Mouse (Mus musculus): ENCODE measurements around the gene Samd10. TPM values are rescaled to one million over a fixed set of nuclear protein-coding genes. Genes with fewer than 3 reads are reported as not detected.

Gene Samd10
- polyA plus RNA-seq, 1 experiment, result 0.67 TPM

DNA sequence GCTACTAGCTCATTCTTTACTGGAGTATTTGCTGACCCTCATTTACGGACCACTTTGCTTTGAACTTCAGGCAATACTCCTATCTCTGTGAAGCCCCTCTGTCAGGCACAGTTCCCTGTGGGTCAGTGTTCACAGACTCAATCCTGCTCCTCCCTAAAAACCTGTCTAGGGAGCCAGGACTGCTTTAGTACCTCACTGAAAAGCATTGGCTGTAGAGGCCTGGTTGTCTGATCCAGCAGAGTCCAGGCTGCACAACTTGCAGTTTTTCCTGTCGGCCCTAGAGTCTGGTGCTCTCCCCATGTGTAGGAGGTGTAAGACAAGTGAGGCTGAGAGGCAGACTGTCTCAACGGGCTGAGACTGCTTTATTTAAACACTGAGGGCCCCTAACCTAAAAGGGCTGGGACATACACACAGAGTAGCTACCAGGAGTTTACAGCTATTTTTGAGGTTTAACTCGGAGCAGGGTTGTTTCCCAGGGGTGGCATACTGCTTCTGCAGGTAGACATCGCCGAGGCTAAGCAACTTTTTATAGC, 1.3 kb upstream of the Samd10 start:
- Histone ChIP-seq H3K4me2 (ENCODE audit: low read depth) (peak overlapping the region; percentile 89), H3K4me3 (peak overlapping the region; percentile 87), H3K79me2 (ENCODE audit: control insufficient read depth, insufficient read depth) (peaks cover 35% of the 10 kb centered on the region), H3K36me3 (ENCODE audit: control insufficient read depth, insufficient read depth) (no peaks in the 10 kb centered on the region), H3K27me3 (ENCODE audit: control insufficient read depth, insufficient read depth, insufficient read length) (no peaks in the 10 kb centered on the region), H3ac (ENCODE audit: control insufficient read depth, insufficient read length) (peak overlapping the region; percentile 69)
- TF ChIP-seq POLR2A (IDR thresholded peaks at IDR 0.05; ENCODE audit: insufficient read length, low read depth) (no peak), USF1 (IDR thresholded peaks at IDR 0.05; ENCODE audit: low read depth) (no peak), MYOG (IDR thresholded peaks at IDR 0.05; ENCODE audit: control insufficient read depth in 1 of 3, insufficient read depth in 1 of 3, insufficient read length in 2 of 3, low read depth in 2 of 3) (no peak), MAX (IDR thresholded peaks at IDR 0.05; ENCODE audit: low read depth) (no peak), CEBPB (IDR thresholded peaks at IDR 0.05; ENCODE audit: insufficient read depth, poor library complexity, severe bottlenecking) (no peak), SRF (IDR thresholded peaks at IDR 0.05; ENCODE audit: control insufficient read depth, insufficient read length, low read depth) (no peak), TCF12 (IDR thresholded peaks at IDR 0.05; ENCODE audit: insufficient read depth, poor library complexity, severe bottlenecking) (no peak), MYOD1 (IDR thresholded peaks at IDR 0.05; ENCODE audit: control insufficient read depth in 1 of 3, insufficient read length in 2 of 3, low read depth in 2 of 3) (no peak), E2F4 (IDR thresholded peaks at IDR 0.05; ENCODE audit: insufficient read depth) (no peak), POLR2AphosphoS2 (IDR thresholded peaks at IDR 0.05; ENCODE audit: insufficient read length, low read depth) (no peak)

DNA sequence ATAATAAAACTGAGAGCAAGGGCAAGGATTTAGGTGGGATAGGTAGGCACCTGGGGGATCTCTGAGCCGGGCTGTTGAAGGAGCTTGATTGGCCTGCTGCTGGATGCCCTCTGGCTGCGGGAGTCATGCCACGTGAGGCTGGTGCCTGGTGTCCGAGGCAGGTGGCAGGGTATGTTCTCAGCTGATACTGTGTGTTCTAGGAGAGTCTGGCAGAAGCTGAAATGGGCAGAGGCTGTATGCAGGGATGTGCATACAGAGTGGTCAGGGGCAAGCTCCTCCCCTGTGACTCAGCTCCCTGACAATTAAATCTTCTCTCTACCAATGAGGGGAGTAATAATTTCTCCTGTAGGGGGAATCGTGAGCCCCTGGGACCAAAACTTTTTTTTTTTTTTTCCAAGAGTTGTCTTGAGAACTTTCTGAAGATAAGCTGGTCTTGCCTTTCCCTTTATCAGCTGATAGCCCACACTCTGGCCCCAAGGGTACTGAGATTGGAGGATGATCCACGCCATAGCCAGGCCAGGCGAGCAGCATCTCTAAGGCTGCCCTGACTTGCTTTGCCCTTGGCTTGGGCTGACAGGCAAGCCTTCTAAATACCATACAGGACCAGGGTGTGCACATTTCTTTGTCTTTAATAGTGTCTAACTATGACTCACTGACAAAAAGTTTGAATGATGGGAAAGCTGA, 1.5 kb downstream of the Samd10 start:
- Histone ChIP-seq H3K79me2 (ENCODE audit: control insufficient read depth, insufficient read depth) (peaks cover 12% of the 10 kb centered on the region), H3ac (ENCODE audit: control insufficient read depth, insufficient read length) (no peak overlapping the region), H3K4me2 (ENCODE audit: low read depth) (no peak overlapping the region), H3K27me3 (ENCODE audit: control insufficient read depth, insufficient read depth, insufficient read length) (no peaks in the 10 kb centered on the region), H3K36me3 (ENCODE audit: control insufficient read depth, insufficient read depth) (no peaks in the 10 kb centered on the region), H3K4me3 (no peak overlapping the region)
- TF ChIP-seq POLR2A (IDR thresholded peaks at IDR 0.05; ENCODE audit: insufficient read length, low read depth), result no peak
- peak in 1 of 3 experiments; percentile 25 for TF ChIP-seq MYOD1 (IDR thresholded peaks at IDR 0.05; ENCODE audit: control insufficient read depth in 1 of 3, insufficient read length in 2 of 3, low read depth in 2 of 3)

DNA sequence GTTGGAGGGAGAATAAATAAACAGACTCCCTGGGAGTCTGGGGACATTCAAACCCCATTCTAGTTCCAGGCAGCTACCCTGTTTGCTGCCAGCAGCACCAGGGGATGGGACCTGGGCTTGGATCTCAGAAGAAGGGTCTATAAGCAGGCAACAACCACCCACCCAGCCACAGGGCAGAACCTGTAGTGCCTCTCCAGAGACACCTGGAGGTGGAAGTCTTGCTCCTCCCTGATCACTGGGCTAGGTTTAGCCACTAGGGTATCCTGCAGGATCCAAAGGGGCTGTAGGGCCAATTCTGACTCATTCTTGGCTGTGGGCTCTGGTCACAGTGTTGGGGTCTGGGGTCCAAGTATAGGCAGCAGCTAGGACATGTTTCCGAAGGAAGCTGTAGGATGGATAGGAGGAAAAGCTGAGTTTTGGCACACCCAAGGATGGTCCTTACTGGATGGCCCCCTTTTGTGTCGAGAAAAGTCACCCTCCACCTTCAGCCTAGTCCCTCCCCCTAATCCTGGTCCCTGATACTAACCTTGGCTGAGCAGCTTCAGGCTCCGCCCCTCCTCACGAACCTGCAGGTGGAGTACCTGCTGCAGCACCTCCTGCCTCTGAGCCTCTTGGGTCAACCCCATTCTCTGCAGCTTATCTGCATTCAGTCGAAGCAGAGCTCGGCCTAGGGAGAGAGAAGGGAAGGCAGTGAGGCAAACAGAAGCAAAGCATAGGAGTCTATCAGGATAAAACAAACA, 2.6 kb downstream of the Samd10 start:
- Histone ChIP-seq H3K79me2 (ENCODE audit: control insufficient read depth, insufficient read depth) (peaks cover under 1% of the 10 kb centered on the region), H3K4me3 (no peak overlapping the region), H3K4me2 (ENCODE audit: low read depth) (no peak overlapping the region), H3K36me3 (ENCODE audit: control insufficient read depth, insufficient read depth) (no peaks in the 10 kb centered on the region), H3K27me3 (ENCODE audit: control insufficient read depth, insufficient read depth, insufficient read length) (no peaks in the 10 kb centered on the region), H3ac (ENCODE audit: control insufficient read depth, insufficient read length) (no peak overlapping the region)
- TF ChIP-seq POLR2A (IDR thresholded peaks at IDR 0.05; ENCODE audit: insufficient read length, low read depth), result no peak
- no peak for TF ChIP-seq SRF (IDR thresholded peaks at IDR 0.05; ENCODE audit: control insufficient read depth, insufficient read length, low read depth)
- TF ChIP-seq MYOG (IDR thresholded peaks at IDR 0.05; ENCODE audit: control insufficient read depth in 1 of 3, insufficient read depth in 1 of 3, insufficient read length in 2 of 3, low read depth in 2 of 3), result no peak
- TF ChIP-seq MYOD1 (IDR thresholded peaks at IDR 0.05; ENCODE audit: control insufficient read depth in 1 of 3, insufficient read length in 2 of 3, low read depth in 2 of 3), result no peak
- TF ChIP-seq MAX (IDR thresholded peaks at IDR 0.05; ENCODE audit: low read depth), result no peak
- no peak for TF ChIP-seq TCF12 (IDR thresholded peaks at IDR 0.05; ENCODE audit: insufficient read depth, poor library complexity, severe bottlenecking)
- no peak for TF ChIP-seq CEBPB (IDR thresholded peaks at IDR 0.05; ENCODE audit: insufficient read depth, poor library complexity, severe bottlenecking)
- TF ChIP-seq POLR2AphosphoS2 (IDR thresholded peaks at IDR 0.05; ENCODE audit: insufficient read length, low read depth), result no peak
- TF ChIP-seq USF1 (IDR thresholded peaks at IDR 0.05; ENCODE audit: low read depth), result no peak
- TF ChIP-seq TCF3 (IDR thresholded peaks at IDR 0.05; ENCODE audit: insufficient read length, low read depth), result no peak
- no peak for TF ChIP-seq REST (IDR thresholded peaks at IDR 0.05; ENCODE audit: insufficient read depth, insufficient read length)
- TF ChIP-seq E2F4 (IDR thresholded peaks at IDR 0.05; ENCODE audit: insufficient read depth), result no peak

DNA sequence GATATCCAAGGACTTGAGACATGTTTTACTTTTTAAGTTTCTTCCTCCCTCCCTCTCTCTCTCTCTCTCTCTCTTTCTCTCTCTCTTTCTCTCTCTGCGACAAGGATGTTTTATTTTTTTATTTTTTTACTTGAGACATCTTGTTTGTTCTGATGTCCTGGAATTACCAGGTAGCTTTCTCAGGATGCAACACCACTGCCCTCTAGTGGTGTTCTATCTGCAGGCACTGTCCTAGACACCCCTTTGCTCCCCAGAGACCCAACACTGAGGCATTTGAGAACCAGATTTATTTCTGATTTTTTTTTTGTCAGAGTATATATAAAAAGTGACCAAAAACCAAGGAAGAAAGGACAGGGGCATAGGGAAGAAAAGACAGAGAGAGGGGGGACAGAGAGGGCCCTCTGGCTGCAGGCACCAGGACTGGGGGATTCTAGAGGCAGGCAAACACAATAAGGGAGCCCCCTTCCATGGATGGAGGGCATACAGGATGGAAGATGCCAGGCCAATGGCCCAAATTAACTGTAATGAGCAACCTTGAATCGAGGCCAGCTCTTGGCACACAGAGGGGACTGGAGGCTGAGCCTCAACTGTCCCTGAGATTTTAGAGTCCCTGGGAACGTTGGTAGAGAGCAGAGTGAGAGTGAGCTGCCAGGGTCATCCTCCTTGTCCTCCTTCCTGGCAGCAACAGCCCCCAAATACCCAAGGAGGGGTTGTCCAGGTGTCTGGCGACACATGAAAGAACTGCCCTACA, 3.9 kb downstream of the Samd10 start:
- no peaks in the 10 kb centered on the region for H3K27me3 ChIP-seq (ENCODE audit: control insufficient read depth, insufficient read depth, insufficient read length)
- no peak overlapping the region for H3ac ChIP-seq (ENCODE audit: control insufficient read depth, insufficient read length)
- TF ChIP-seq E2F4 (IDR thresholded peaks at IDR 0.05; ENCODE audit: insufficient read depth) (no peak), POLR2A (IDR thresholded peaks at IDR 0.05; ENCODE audit: insufficient read length, low read depth) (no peak), USF1 (IDR thresholded peaks at IDR 0.05; ENCODE audit: low read depth) (no peak), POLR2AphosphoS2 (IDR thresholded peaks at IDR 0.05; ENCODE audit: insufficient read length, low read depth) (no peak), MAX (IDR thresholded peaks at IDR 0.05; ENCODE audit: low read depth) (no peak), CEBPB (IDR thresholded peaks at IDR 0.05; ENCODE audit: insufficient read depth, poor library complexity, severe bottlenecking) (no peak)
- H3K4me2 ChIP-seq (ENCODE audit: low read depth), result no peak overlapping the region
- no peak overlapping the region for H3K4me3 ChIP-seq
- H3K36me3 ChIP-seq (ENCODE audit: control insufficient read depth, insufficient read depth), result no peaks in the 10 kb centered on the region
- no peaks in the 10 kb centered on the region for H3K79me2 ChIP-seq (ENCODE audit: control insufficient read depth, insufficient read depth)

Measured in myocyte (in vitro differentiated cells).